Mouse (Mus musculus) MEL (cell line): ENCODE results near the gene Cenpx. TPM values are rescaled to one million over a fixed set of nuclear protein-coding genes. Genes with fewer than 3 reads are reported as not detected.

ENCODE experiments used
- DNase-seq: peaks from one replicate; pipeline ENCODE4 v3.0.0; 2011; ENCODE audit warnings: low read depth, low spot score
- H3K27ac ChIP-seq: 2 replicates; pipeline ENCODE4 v1.5.1; 2012; ENCODE audit warnings: low read depth, mild to moderate bottlenecking, control low read depth, low read length, moderate library complexity; ENCODE audit not compliant: control insufficient read depth
- H3K27me3 ChIP-seq, 2 experiments: fragments of 150-350 bp in 1 of 2; sonication (generic) in 1 of 2; 2 replicates each; pipeline ENCODE4 v1.6.1; 2012; ENCODE audit warnings: low read length in 2 of 2, mild to moderate bottlenecking in 2 of 2, improper control_type of control experiment in 1 of 2, moderate library complexity in 1 of 2; ENCODE audit not compliant: insufficient read depth in 2 of 2, control insufficient read depth in 1 of 2
- H3K36me3 ChIP-seq, 2 experiments: 2 replicates each; pipeline ENCODE4 v1.6.1; 2012 to 2014; ENCODE audit warnings: low read length in 2 of 2, improper control_type of control experiment in 1 of 2, inconsistent platforms in 1 of 2, mild to moderate bottlenecking in 1 of 2; ENCODE audit not compliant: insufficient read depth in 2 of 2, control insufficient read depth in 1 of 2
- H3K4me1 ChIP-seq, 2 experiments: fragments of 150-350 bp in 1 of 2; sonication (generic) in 1 of 2; 2 replicates each; pipeline ENCODE4 v1.6.1; 2012; ENCODE audit warnings: low read length in 2 of 2, improper control_type of control experiment in 1 of 2, mild to moderate bottlenecking in 1 of 2; ENCODE audit not compliant: insufficient read depth in 2 of 2, control insufficient read depth in 1 of 2
- H3K4me3 ChIP-seq, 2 experiments: fragments of 150-350 bp in 1 of 2; sonication (generic) in 1 of 2; 2 replicates each; pipeline ENCODE4 v1.5.1; 2012; ENCODE audit warnings: low read depth in 2 of 2, low read length in 2 of 2, mild to moderate bottlenecking in 2 of 2, moderate library complexity in 2 of 2, control low read depth in 1 of 2, improper control_type of control experiment in 1 of 2; ENCODE audit not compliant: control insufficient read depth in 1 of 2, insufficient read depth in 1 of 2
- H3K79me2 ChIP-seq: 2 replicates; pipeline ENCODE4 v1.6.1; 2012; ENCODE audit warnings: mild to moderate bottlenecking, low read length, moderate library complexity; ENCODE audit not compliant: control insufficient read depth, poor library complexity, insufficient read depth
- H3K9ac ChIP-seq: 2 replicates; pipeline ENCODE4 v1.6.1; 2012; ENCODE audit warnings: low read depth, mild to moderate bottlenecking, control low read depth, low read length, moderate library complexity; ENCODE audit not compliant: control insufficient read depth, poor library complexity, severe bottlenecking
- H3K9me3 ChIP-seq: fragments of 150-350 bp; sonication (generic); replicated peaks from 2 replicates; pipeline ENCODE4 v1.6.1; 2012; ENCODE audit warnings: mild to moderate bottlenecking, low read length, improper control_type of control experiment, moderate library complexity; ENCODE audit not compliant: insufficient read depth
- BHLHE40 ChIP-seq: IDR thresholded peaks from 2 replicates; pipeline ENCODE4 v1.6.1; 2012; ENCODE audit warnings: low read depth, mild to moderate bottlenecking, inconsistent platforms, low read length, improper control_type of control experiment, borderline replicate concordance
- CHD2 ChIP-seq: IDR thresholded peaks from 2 replicates; pipeline ENCODE4 v1.6.1; 2011; ENCODE audit warnings: low read length, improper control_type of control experiment
- CTCF ChIP-seq, 3 experiments: IDR thresholded peaks in 2 of 3; conservative IDR thresholded peaks in 1 of 3; 2 replicates each; pipeline ENCODE4 v1.5.1; 2011 to 2012; ENCODE audit warnings: low read length in 3 of 3, low read depth in 2 of 3, mild to moderate bottlenecking in 2 of 3, improper control_type of control experiment in 1 of 3, inconsistent platforms in 1 of 3, mixed read lengths in 1 of 3, moderate library complexity in 1 of 3; ENCODE audit not compliant: control insufficient read depth in 1 of 3, insufficient read depth in 1 of 3, poor library complexity in 1 of 3, severe bottlenecking in 1 of 3
- ETS1 ChIP-seq: IDR thresholded peaks from 2 replicates; pipeline ENCODE4 v1.6.1; 2012; ENCODE audit warnings: low read depth, mild to moderate bottlenecking, inconsistent platforms, low read length, improper control_type of control experiment, moderate library complexity
- GABPA ChIP-seq: IDR thresholded peaks from 2 replicates; pipeline ENCODE4 v1.6.1; 2012; ENCODE audit warnings: low read depth, mild to moderate bottlenecking, inconsistent platforms, low read length, improper control_type of control experiment, moderate library complexity
- GATA1 ChIP-seq: IDR thresholded peaks from 2 replicates; pipeline ENCODE4 v1.6.1; 2011; ENCODE audit warnings: low read depth, low read length, improper control_type of control experiment
- HCFC1 ChIP-seq: IDR thresholded peaks from 2 replicates; pipeline ENCODE4 v1.6.1; 2012; ENCODE audit warnings: low read depth, mild to moderate bottlenecking, inconsistent platforms, low read length, improper control_type of control experiment, moderate library complexity
- JUND ChIP-seq: IDR thresholded peaks from 2 replicates; pipeline ENCODE4 v1.6.1; 2011; ENCODE audit warnings: low read depth, mild to moderate bottlenecking, improper control_type of control experiment, low read length
- KAT2A ChIP-seq: conservative IDR thresholded peaks from 2 replicates; pipeline ENCODE4 v1.6.1; 2012; ENCODE audit warnings: low read depth, low read length, improper control_type of control experiment, inconsistent platforms
- MAFK ChIP-seq: IDR thresholded peaks from 2 replicates; pipeline ENCODE4 v1.6.1; 2011; ENCODE audit warnings: low read depth, mild to moderate bottlenecking, low read length, improper control_type of control experiment, borderline replicate concordance
- MAX ChIP-seq: IDR thresholded peaks from 2 replicates; pipeline ENCODE4 v1.6.1; 2011; ENCODE audit warnings: low read length, improper control_type of control experiment
- MYC ChIP-seq: IDR thresholded peaks from 2 replicates; pipeline ENCODE4 v1.6.1; 2011; ENCODE audit warnings: low read depth, mild to moderate bottlenecking, low read length, improper control_type of control experiment, moderate library complexity
- NRF1 ChIP-seq: IDR thresholded peaks from 2 replicates; pipeline ENCODE4 v1.6.1; 2014; ENCODE audit warnings: low read depth, mild to moderate bottlenecking, inconsistent platforms, low read length, improper control_type of control experiment, moderate library complexity; ENCODE audit not compliant: poor library complexity, insufficient read depth, severe bottlenecking
- POLR2A ChIP-seq, 2 experiments: IDR thresholded peaks; 2 replicates each; pipeline ENCODE4 v1.6.1; 2011 to 2012; ENCODE audit warnings: low read length in 2 of 2, mild to moderate bottlenecking in 2 of 2, control low read depth in 1 of 2, improper control_type of control experiment in 1 of 2, low read depth in 1 of 2, moderate library complexity in 1 of 2; ENCODE audit not compliant: control insufficient read depth in 1 of 2, insufficient read depth in 1 of 2, poor library complexity in 1 of 2
- RCOR1 ChIP-seq: IDR thresholded peaks from 2 replicates; pipeline ENCODE4 v1.6.1; 2012; ENCODE audit warnings: low read depth, mild to moderate bottlenecking, inconsistent platforms, low read length, improper control_type of control experiment
- SMC3 ChIP-seq: IDR thresholded peaks from 2 replicates; pipeline ENCODE4 v1.6.1; 2011; ENCODE audit warnings: low read depth, low read length, improper control_type of control experiment
- TBP ChIP-seq: IDR thresholded peaks from 2 replicates; pipeline ENCODE4 v1.8.0; 2011; ENCODE audit warnings: low read depth, low read length, improper control_type of control experiment
- UBTF ChIP-seq: IDR thresholded peaks from 2 replicates; pipeline ENCODE4 v1.6.1; 2012; ENCODE audit warnings: low read depth, mild to moderate bottlenecking, inconsistent platforms, low read length, improper control_type of control experiment, moderate library complexity, borderline replicate concordance; ENCODE audit not compliant: insufficient read depth
- USF2 ChIP-seq, 2 experiments: IDR thresholded peaks; 2 replicates each; pipeline ENCODE4 v1.6.1; 2011 to 2012; ENCODE audit warnings: improper control_type of control experiment in 2 of 2, low read length in 2 of 2, borderline replicate concordance in 1 of 2, inconsistent platforms in 1 of 2, low read depth in 1 of 2, mild to moderate bottlenecking in 1 of 2; ENCODE audit not compliant: insufficient read depth in 1 of 2
- ZC3H11A ChIP-seq: IDR thresholded peaks from 2 replicates; pipeline ENCODE4 v1.6.1; 2012; ENCODE audit warnings: low read depth, mild to moderate bottlenecking, inconsistent platforms, low read length, improper control_type of control experiment
- ZKSCAN1 ChIP-seq: IDR thresholded peaks from 2 replicates; pipeline ENCODE4 v1.6.1; 2012; ENCODE audit warnings: low read depth, mild to moderate bottlenecking, inconsistent platforms, low read length, improper control_type of control experiment, moderate library complexity
- ZMIZ1 ChIP-seq: IDR thresholded peaks from 2 replicates; pipeline ENCODE4 v1.6.1; 2012; ENCODE audit warnings: low read depth, mild to moderate bottlenecking, inconsistent platforms, low read length, improper control_type of control experiment, moderate library complexity
- ZNF384 ChIP-seq: IDR thresholded peaks from 2 replicates; pipeline ENCODE4 v1.6.1; 2012; ENCODE audit warnings: low read depth, mild to moderate bottlenecking, inconsistent platforms, low read length, improper control_type of control experiment
- polyA plus RNA-seq, 2 experiments: library from polyadenylated mRNA; stranded (reverse) in 1 of 2; unstranded in 1 of 2; fragments of >175 nt in 1 of 2; fragments of >200 nt in 1 of 2; gene quantifications; 2 replicates each; pipeline versions ENCODE4 v1.2.1 to v1.2.4; 2012; ENCODE audit warnings: low replicate concordance in 2 of 2, low read depth in 1 of 2; ENCODE audit not compliant: insufficient read length in 2 of 2, insufficient read depth in 1 of 2, missing spikeins in 1 of 2
- total RNA-seq: library from RNA; depleted of rRNA; stranded (reverse); fragments of 300-350 nt; gene quantifications from 2 replicates; pipeline ENCODE4 v1.2.3, GENCODE M21; 2012

Gene Cenpx
- total and polyA plus RNA-seq, 3 experiments, result 141 to 206 TPM; not detected in 1

GRCm38 (mm10) chr11:120723509-120723908, 10.0 kb upstream of the Cenpx start:
- Histone ChIP-seq H3K9ac (no peak overlapping the region), H3K36me3 (no peaks in the 10 kb centered on the region), H3K4me3 (no peak overlapping the region), H3K9me3 (no peaks in the 10 kb centered on the region), H3K4me1 (no peaks in the 10 kb centered on the region; a peak in 1 of 4 replicates), H3K79me2 (no peaks in the 10 kb centered on the region), H3K27me3 (no peaks in the 10 kb centered on the region), H3K27ac (no peak overlapping the region)
- no peak for DNase-seq
- TF ChIP-seq JUND (no peak), TBP (no peak), KAT2A (no peak), UBTF (no peak), ZC3H11A (no peak), CHD2 (no peak), MAFK (no peak), USF2 (IDR thresholded peaks at IDR 0.05; ENCODE audit: borderline replicate concordance in 1 of 2, insufficient read depth in 1 of 2, low read depth in 1 of 2, low read length in 2 of 2) (no peak), SMC3 (no peak), GATA1 (no peak), MYC (no peak), HCFC1 (no peak), BHLHE40 (no peak)

GRCm38 (mm10) chr11:120722761-120723382, 9.3 kb upstream of the Cenpx start:
- no peak overlapping the region for H3K4me3 ChIP-seq
- H3K27ac ChIP-seq, result no peak overlapping the region
- no peaks in the 10 kb centered on the region for H3K36me3 ChIP-seq
- no peaks in the 10 kb centered on the region for H3K27me3 ChIP-seq
- no peaks in the 10 kb centered on the region; a peak in 1 of 4 replicates for H3K4me1 ChIP-seq
- no peak overlapping the region for H3K9ac ChIP-seq
- no peak for DNase-seq
- no peak for TF ChIP-seq JUND
- no peak for TF ChIP-seq CHD2
- TF ChIP-seq ZNF384, result no peak
- TF ChIP-seq ETS1, result no peak
- no peak for TF ChIP-seq GABPA
- no peak for TF ChIP-seq CTCF (IDR thresholded peaks at IDR 0.05 in 2 of 3, conservative IDR thresholded peaks at IDR 0.05 in 1 of 3; ENCODE audit: control insufficient read depth in 1 of 3, insufficient read depth in 1 of 3, low read depth in 2 of 3, low read length in 3 of 3, poor library complexity in 1 of 3, severe bottlenecking in 1 of 3)
- no peak for TF ChIP-seq RCOR1
- no peak for TF ChIP-seq NRF1
- TF ChIP-seq ZC3H11A, result no peak
- no peak for TF ChIP-seq SMC3
- no peak for TF ChIP-seq UBTF
- TF ChIP-seq ZMIZ1, result no peak
- TF ChIP-seq USF2 (IDR thresholded peaks at IDR 0.05; ENCODE audit: borderline replicate concordance in 1 of 2, insufficient read depth in 1 of 2, low read depth in 1 of 2, low read length in 2 of 2), result no peak
- TF ChIP-seq ZKSCAN1, result no peak
- no peak for TF ChIP-seq MAX
- TF ChIP-seq POLR2A (IDR thresholded peaks at IDR 0.05; ENCODE audit: control insufficient read depth in 1 of 2, insufficient read depth in 1 of 2, low read depth in 1 of 2, low read length in 2 of 2, poor library complexity in 1 of 2), result no peak
- H3K79me2 ChIP-seq, result no peaks in the 10 kb centered on the region
- H3K9me3 ChIP-seq, result no peaks in the 10 kb centered on the region
